Mouse (Mus musculus) heart, postnatal 0 days (tissue): Measurements from ENCODE around the gene Fgd3.

ENCODE experiments used
- CTCF ChIP-seq: IDR thresholded peaks from 2 replicates; pipeline ENCODE4 v1.5.1; 2016; ENCODE audit warnings: antibody characterized with exemption, control low read depth, low read depth
- EP300 ChIP-seq: IDR thresholded peaks from 2 replicates; pipeline ENCODE4 v1.6.1; 2016; ENCODE audit warnings: antibody characterized with exemption, low read depth

DNA sequence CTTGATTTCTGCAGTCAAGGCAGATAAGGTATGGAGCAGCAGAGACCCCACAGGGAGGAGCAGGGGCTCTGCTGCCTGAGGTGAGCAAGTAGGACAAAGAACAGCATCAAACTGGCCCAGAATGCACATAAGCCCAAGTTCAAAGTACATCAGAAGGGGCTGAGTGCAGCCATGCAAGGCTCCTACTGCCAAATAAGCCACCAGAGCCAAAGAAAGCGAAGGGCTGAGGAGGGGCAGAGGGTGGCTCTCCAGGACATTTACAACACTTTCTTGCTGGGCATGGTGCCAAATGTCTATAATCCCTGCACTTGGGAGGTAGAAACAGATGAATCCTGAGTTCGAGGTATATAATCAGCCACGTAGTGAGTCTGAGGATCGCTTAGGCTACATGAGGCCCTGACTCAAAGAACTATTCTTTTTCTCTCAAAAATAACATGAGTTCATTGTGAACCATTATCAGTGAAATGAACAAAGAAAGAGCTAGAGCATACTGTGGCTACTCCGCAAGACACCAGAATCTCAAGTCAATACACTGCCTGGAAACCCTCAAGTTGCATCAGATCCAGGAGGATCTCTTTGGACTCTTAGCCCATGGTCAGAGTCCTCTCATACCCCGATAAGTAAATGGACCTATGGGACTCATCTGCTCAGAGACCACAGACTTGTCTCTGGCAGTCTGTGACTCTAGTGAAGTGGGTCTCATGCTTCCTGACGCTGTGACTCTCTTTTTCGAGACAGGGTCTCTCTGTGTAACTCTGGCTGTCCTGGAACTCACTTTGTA, 86.1 kb downstream of the Fgd3 start:
- TF ChIP-seq CTCF (no peak), EP300 (no peak)
